Mouse (Mus musculus) left cerebral cortex, adult 2 months (tissue): ENCODE results near the gene Ifna4. TPM values are rescaled to one million over a fixed set of nuclear protein-coding genes. Genes with fewer than 3 reads are reported as not detected.
"Not testable (repeated sequence)": the region's sequence is repeated elsewhere in the genome, so short reads cannot be mapped to it uniquely, and the experiment has no call there.

ENCODE experiments used
- DNase-seq, 2 experiments: peaks; one replicate each; pipeline ENCODE4 v3.0.0; 2021 to 2022; ENCODE audit warnings: low spot score in 2 of 2, mixed read lengths in 1 of 2; ENCODE audit errors: extremely low spot score in 1 of 2
- H3K27ac ChIP-seq: fragments of 200-600 bp; 2 replicates; pipeline ENCODE4 v1.8.1; 2022
- H3K4me3 ChIP-seq: fragments of 200-600 bp; 2 replicates; pipeline ENCODE4 v1.8.1; 2022
- CTCF ChIP-seq: fragments of 200-600 bp; IDR thresholded peaks from 2 replicates; pipeline ENCODE4 v1.8.1; 2022; ENCODE audit warnings: antibody characterized with exemption, mild to moderate bottlenecking, moderate library complexity
- intact Hi-C: fragments of 180-260 bp; cut with DNase I; formaldehyde crosslinking; loops from one replicate; pipeline ENCODE4 v1.15.1; 2025
- long read RNA-seq, 2 experiments: library from polyadenylated mRNA; stranded (forward); transcript quantifications; one replicate each; pipeline ENCODE4 v2.0.0; 2021; ENCODE audit warnings: borderline mapping rate in 2 of 2
- total RNA-seq, 2 experiments: library from RNA; stranded (reverse); gene quantifications; 2 replicates each; pipeline ENCODE4 v1.2.3; 2021

Ifna4 gene
- total RNA-seq, result not detected
- long read RNA-seq, experiment 1, result 0 reads
- long read RNA-seq, experiment 2, result 0 reads

DNA sequence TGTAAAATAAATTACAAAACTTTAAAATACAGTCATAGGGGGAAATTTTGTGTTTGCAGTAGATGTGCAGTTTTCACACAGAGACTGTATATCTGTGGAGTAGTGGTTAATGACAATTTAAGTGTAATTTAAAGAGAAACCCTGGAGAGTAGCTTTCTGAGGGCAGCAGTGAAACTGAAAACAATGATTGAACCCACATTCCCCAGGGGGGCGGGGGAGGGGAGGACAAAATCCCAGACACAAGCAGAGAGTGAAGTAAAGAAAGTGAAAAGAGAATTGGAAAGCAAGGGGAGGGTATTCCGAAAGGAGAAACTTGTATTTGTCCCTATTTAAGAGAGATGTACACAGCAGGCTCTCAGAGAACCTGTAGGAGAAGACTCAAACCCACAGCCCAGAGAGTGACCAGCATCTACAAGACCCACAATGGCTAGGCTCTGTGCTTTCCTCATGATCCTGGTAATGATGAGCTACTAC is at the start of gene Ifna4:
Gene Ifna4 (plus strand): TSS at position 424 of the 474 bp plus-strand sequence.
- H3K4me3 ChIP-seq, result no peak within 1 kb of the TSS
- intact Hi-C loops, result no loop called here
- no peak within 1 kb of the TSS for H3K27ac ChIP-seq
- TF ChIP-seq CTCF, result no peak
- DNase-seq, result no peak

DNA sequence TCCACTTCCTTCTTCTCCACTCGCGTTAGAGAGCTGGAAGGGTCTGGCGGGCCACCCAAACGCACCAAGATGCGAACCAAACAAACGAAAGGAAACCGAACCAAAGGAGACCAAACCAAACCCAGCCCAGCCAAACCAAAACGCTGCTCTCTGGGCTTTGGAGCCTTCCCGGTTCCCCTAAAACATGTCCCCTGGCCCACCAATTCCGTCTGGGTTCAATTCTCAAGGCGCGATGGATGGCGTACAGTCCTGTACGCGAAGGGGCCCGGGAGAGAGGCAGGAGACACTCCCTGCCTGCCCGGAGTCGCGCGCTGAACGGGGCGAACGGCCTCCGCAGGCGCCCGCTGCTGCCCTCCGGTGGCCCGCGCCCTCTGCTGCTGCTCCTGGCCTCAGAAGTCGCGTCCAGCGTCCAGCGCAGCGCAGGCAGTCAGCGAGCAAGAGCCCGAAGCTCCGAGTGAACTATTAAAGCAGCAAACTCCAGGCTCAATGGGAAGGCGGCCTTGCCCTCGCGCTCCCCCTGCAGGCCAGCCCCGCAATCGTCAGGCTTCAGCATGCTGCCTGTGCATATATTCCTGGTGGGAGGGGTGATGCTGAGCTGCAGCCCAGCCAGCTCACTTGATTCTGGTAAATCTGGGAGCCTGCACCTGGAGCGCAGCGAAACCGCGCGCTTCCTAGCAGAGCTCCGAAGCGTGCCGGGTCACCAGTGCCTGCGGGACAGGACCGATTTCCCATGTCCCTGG is 47.6 kb upstream of the Ifna4 start, which contains the start of gene Gm13275:
Gene Gm13275 (plus strand): TSS at position 552 of the 740 bp plus-strand sequence.
- peak; percentile 27 for TF ChIP-seq CTCF
- H3K27ac ChIP-seq, intact Hi-C loops: not testable (repeated sequence)
- DNase-seq, result peak; percentile 61 to 73
- peak within 1 kb of the TSS; percentile 13 for H3K4me3 ChIP-seq

DNA sequence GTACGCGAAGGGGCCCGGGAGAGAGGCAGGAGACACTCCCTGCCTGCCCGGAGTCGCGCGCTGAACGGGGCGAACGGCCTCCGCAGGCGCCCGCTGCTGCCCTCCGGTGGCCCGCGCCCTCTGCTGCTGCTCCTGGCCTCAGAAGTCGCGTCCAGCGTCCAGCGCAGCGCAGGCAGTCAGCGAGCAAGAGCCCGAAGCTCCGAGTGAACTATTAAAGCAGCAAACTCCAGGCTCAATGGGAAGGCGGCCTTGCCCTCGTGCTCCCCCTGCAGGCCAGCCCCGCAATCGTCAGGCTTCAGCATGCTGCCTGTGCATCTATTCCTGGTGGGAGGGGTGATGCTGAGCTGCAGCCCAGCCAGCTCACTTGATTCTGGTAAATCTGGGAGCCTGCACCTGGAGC is 44.6 kb upstream of the Ifna4 start, which contains the start of gene Gm13279:
Gene Gm13279 (plus strand): TSS at position 301 of the 400 bp plus-strand sequence.
- H3K4me3 ChIP-seq, H3K27ac ChIP-seq, intact Hi-C loops, DNase-seq: not testable (repeated sequence)

DNA sequence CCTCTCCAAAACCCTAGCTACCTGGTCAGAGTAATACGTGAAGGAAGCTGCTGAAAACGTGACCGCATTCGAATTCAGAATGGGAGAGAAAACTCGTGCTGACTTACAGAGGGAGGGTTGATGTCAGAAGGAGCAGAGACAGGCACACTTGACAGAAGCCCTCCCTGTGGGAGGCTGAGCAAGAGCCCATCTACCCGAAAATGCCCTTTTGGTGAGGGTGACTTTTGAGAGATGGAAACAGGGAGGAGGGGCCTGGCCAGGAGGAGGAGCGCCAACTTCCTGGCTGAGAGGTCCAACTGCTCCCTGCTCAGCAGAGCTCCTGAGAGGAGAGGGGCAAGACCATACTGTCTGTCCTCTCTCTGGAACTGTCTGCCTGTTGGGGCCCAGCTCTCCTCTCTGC is 42.3 kb upstream of the Ifna4 start, which contains the start of gene Gm13285:
Gene Gm13285 (plus strand): TSS at position 301 of the 400 bp plus-strand sequence.
- H3K27ac ChIP-seq, H3K4me3 ChIP-seq, intact Hi-C loops, DNase-seq: not testable (repeated sequence)

DNA sequence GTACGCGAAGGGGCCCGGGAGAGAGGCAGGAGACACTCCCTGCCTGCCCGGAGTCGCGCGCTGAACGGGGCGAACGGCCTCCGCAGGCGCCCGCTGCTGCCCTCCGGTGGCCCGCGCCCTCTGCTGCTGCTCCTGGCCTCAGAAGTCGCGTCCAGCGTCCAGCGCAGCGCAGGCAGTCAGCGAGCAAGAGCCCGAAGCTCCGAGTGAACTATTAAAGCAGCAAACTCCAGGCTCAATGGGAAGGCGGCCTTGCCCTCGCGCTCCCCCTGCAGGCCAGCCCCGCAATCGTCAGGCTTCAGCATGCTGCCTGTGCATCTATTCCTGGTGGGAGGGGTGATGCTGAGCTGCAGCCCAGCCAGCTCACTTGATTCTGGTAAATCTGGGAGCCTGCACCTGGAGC is 38.7 kb upstream of the Ifna4 start, which contains the start of gene Gm13287:
Gene Gm13287 (plus strand): TSS at position 301 of the 400 bp plus-strand sequence.
- H3K4me3 ChIP-seq, DNase-seq, intact Hi-C loops, H3K27ac ChIP-seq: not testable (repeated sequence)

DNA sequence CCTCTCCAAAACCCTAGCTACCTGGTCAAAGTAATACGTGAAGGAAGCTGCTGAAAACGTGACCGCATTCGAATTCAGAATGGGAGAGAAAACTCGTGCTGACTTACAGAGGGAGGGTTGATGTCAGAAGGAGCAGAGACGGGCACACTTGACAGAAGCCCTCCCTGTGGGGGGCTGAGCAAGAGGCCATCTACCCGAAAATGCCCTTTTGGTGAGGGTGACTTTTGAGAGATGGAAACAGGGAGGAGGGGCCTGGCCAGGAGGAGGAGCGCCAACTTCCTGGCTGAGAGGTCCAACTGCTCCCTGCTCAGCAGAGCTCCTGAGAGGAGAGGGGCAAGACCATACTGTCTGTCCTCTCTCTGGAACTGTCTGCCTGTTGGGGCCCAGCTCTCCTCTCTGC is 36.4 kb upstream of the Ifna4 start, which contains the start of gene Gm13288:
Gene Gm13288 (plus strand): TSS at position 301 of the 400 bp plus-strand sequence.
- H3K4me3 ChIP-seq, intact Hi-C loops, H3K27ac ChIP-seq, DNase-seq: not testable (repeated sequence)

DNA sequence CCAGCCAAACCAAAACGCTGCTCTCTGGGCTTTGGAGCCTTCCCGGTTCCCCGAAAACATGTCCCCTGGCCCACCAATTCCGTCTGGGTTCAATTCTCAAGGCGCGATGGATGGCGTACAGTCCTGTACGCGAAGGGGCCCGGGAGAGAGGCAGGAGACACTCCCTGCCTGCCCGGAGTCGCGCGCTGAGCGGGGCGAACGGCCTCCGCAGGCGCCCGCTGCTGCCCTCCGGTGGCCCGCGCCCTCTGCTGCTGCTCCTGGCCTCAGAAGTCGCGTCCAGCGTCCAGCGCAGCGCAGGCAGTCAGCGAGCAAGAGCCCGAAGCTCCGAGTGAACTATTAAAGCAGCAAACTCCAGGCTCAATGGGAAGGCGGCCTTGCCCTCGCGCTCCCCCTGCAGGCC is 35.9 kb upstream of the Ifna4 start:
- intact Hi-C loops, DNase-seq, H3K4me3 ChIP-seq, H3K27ac ChIP-seq: not testable (repeated sequence)

DNA sequence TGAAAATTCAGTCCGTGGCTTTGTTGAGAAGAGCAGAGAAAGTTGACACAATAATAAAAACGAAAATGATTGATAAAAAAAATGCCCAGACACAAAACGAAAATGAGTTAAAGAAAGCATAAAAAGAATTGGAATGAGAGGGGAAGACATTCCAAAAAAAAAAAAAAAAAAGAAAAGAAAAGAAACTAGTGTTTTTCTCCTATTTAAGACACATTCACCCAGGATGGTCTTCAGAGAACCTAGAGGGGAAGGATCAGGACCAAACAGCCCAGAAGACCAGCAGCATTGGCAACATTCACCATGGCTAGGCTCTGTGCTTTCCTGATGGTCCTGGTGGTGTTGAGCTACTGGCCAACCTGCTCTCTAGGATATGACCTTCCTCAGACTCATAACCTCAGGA is 25.7 kb upstream of the Ifna4 start, which contains the start of gene Ifna7:
Gene Ifna7 (plus strand): TSS at position 301 of the 400 bp plus-strand sequence.
- no peak within 1 kb of the TSS for H3K27ac ChIP-seq
- intact Hi-C loops, result no loop called here
- H3K4me3 ChIP-seq, result no peak within 1 kb of the TSS
- no peak for TF ChIP-seq CTCF
- no peak for DNase-seq

DNA sequence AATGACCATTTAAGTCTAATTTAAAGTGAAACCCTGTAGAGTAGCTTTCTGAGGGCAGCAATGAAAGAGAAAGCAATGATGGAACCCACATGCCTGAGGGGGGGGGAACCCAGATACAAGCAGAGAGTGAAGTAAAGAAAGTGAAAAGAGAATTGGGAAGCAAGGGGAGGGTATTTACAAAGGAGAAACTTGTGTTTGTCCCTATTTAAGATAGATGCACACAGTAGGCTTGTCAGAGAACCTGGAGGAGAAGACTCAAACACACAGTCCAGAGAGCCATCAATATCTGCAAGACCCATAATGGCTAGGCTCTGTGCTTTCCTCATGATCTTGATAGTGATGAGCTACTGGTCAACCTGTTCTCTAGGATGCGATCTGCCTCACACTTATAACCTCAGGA is 22.0 kb upstream of the Ifna4 start, which contains the start of gene Ifna11:
Gene Ifna11 (plus strand): TSS at position 301 of the 400 bp plus-strand sequence.
- Histone ChIP-seq H3K27ac (no peak within 1 kb of the TSS), H3K4me3 (no peak within 1 kb of the TSS)
- intact Hi-C loops, result no loop called here
- TF ChIP-seq CTCF, result no peak
- no peak for DNase-seq

DNA sequence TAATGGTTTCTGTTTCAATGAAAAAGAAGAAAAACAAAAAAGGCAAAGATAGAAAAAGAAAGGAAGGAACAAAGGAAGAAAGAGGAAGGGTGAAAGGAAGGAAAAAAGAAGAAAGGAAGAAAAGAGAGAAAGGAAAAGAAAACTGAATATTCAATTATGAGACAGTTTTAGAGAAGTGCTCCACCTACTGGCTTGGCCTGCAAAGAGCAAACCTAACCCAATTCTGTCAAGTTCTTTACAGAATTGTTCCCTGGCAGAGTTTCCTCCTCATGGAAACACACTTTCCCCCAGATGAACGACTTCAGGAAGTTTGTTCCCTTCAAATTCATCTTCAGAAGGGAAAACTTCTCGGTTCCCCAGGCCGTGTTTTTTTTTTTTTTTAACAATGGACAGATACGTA is 18.7 kb upstream of the Ifna4 start:
- H3K27ac ChIP-seq, result no peak overlapping the region
- intact Hi-C loops, result no loop called here
- DNase-seq, result peak in 1 of 2 experiments; percentile 17
- no peak overlapping the region for H3K4me3 ChIP-seq
- peak; percentile 61 for TF ChIP-seq CTCF

DNA sequence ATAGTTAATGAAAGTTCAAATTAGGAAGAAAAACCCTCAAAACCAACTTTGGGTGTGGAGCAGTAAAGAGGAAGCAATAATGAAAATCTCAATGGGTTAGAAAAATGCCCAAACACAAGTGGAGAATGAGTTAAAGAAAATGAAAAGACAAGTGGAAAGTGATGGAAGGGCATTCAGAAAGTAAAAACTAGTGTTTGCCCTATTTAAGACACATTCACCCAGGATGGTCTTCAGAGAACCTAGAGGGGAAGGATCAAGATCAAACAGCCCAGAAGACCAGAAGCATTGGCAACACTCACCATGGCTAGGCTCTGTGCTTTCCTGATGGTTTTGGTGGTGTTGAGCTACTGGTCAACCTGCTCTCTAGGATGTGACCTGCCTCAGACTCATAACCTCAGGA is 14.5 kb upstream of the Ifna4 start, which contains the start of gene Ifna6:
Gene Ifna6 (plus strand): TSS at position 301 of the 400 bp plus-strand sequence.
- DNase-seq, intact Hi-C loops, H3K27ac ChIP-seq, H3K4me3 ChIP-seq: not testable (repeated sequence)

DNA sequence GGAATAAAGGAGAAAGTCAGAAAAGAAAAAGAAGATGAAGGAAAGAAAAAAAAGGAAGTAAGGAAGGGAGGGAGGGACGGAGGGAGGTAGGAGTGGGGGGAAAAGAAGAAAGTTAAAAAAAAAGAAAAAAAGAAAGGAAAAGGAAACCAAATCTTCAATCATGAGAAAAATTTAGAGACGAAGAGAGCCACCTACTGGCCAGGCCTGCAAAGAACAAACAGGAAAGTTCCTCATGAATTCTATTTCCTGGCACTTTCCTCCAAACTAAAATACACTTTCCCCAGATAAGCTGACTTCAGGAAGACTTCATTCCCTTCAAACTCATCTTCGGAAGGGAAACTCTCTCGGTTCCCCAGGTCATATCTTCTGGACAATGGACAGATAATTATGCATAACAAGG is 11.1 kb upstream of the Ifna4 start:
- intact Hi-C loops, result no loop called here
- peak; percentile 20 to 36 for DNase-seq
- Histone ChIP-seq H3K27ac (no peak overlapping the region), H3K4me3 (no peak overlapping the region)
- peak; percentile 81 for TF ChIP-seq CTCF

DNA sequence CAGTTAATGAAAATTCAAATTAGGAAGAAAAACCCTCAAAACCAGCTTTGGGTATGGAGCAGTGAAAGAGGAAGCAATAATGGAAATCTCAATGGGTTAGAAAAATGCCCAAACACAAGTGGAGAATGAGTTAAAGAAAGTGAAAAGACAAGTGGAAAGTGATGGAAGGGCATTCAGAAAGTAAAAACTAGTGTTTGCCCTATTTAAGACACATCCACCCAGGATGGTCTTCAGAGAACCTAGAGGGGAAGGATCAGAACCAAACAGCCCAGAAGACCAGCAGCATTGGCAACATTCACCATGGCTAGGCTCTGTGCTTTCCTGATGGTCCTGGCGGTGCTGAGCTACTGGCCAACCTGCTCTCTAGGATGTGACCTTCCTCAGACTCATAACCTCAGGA is 6.4 kb upstream of the Ifna4 start, which contains the start of gene Ifna5:
Gene Ifna5 (plus strand): TSS at position 301 of the 400 bp plus-strand sequence.
- H3K4me3 ChIP-seq, intact Hi-C loops, DNase-seq, H3K27ac ChIP-seq: not testable (repeated sequence)
